Mouse (Mus musculus) urinary bladder, postnatal 4 days (tissue): ENCODE results near the gene Rpl38.

Source experiments
- DNase-seq, 2 experiments: peaks; one replicate each; pipeline ENCODE4 v3.0.0; 2021 to 2022; ENCODE audit warnings: low spot score in 2 of 2

Gene Rpl38

DNA sequence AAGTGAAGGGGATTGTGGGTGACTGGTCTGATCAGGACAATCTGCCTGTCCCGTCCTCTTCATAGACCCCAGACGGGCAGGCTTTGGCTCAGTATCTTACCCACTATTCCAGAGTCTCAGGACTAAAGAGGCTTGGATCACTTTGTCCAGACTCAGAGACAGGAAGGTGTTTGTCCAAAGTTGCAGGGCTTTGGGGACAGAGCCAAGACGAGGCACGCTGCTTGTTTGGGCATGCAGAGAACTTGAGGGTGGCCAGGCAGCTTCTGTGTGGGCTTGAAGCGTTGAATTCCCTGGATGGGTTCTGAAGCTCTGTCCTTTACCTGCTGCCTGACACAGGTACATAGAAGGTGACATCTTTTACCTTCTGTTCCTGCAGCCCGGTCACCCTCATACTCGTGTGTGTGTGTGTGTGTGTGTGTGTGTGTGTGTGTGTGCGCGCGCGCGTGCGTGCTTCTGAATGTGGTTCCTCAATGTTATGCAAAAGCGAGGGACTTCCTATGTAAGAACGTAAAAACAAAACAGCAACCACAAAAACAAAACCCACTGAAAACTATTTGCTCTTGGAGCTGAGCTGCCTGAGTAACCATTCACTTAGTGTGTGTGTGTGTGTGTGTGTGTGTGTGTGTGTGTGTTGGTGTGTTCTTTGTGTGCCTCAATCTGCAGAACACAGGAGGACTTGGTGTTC, 34.1 kb downstream of the Rpl38 start:
- no peak for DNase-seq

DNA sequence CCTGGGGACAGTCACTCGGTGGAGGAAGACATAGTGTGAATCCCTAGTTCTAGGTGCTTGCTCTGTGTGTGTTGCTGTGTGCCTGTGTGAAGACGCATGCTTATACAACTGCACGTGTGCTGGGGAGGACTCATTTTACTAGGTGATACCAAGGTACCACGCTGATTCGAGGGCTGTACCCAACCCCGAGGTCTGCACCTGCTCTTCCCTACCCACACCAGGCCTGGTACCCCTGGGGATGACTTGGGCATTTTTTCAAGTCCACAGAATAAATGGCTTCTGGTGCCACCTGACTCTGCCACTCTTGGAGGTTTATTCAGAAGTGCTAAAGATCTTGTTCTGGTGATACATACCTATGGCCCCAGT, 34.7 kb downstream of the Rpl38 start:
- no peak for DNase-seq

DNA sequence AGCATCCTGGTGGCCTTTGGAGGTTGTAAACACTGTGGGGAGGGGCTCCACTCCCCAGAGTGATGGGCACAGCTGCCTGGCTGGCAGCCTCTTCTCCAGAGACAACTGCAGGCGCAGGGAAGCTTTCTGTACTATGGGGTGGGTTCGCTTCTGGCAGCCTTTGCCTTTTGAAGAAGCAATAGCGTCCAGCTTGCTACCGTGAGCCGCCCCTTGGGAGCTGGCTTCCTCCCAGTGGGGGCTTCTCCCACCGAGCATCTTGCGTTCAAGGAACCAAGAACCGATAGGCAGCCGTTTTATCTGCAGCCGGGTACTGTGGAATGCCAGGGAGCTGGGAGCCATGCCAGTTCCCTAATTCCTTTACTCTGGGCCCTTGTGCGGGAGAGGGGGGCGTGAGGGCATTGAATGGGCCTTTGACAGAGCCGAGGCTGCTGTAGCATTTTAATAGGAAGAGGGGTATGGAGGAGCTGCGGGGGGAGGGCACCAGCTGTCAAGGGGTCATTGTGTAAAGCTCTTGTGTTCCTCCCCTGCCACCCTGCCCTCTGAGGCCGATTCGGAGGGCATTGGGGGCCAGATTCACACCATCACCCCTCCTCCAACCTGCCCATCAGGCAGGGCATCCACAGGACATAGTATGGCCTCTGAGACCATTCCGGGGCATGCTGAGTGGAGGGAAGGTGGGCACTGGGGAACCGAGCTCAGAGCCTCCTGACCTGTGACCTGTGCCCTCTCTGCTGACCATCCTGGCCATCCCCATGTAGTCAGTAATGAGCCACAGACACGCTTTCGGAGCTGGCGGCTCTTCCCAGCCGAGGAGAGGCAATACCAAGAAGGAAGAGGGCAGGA, 36.0 kb downstream of the Rpl38 start:
- no peak for DNase-seq

DNA sequence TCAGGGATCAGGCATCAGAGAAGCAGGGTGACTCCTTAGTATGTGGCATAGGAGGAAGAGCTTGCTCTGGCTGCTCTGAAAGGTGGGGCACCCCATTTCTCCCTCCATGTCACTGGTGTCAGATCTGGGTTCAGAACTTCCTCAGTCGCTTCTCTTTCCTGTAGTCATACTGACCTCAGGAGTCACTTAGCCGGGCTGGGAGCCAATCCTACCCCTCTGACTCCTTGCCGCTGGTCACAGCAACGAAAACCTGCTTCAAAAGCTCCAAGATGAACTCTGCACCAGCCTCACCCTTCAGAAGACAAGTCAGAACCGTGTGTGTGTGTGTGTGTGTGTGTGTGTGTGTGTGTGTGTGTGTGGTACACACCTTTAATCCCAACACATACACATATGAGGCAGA, 38.0 kb downstream of the Rpl38 start:
- no peak for DNase-seq

DNA sequence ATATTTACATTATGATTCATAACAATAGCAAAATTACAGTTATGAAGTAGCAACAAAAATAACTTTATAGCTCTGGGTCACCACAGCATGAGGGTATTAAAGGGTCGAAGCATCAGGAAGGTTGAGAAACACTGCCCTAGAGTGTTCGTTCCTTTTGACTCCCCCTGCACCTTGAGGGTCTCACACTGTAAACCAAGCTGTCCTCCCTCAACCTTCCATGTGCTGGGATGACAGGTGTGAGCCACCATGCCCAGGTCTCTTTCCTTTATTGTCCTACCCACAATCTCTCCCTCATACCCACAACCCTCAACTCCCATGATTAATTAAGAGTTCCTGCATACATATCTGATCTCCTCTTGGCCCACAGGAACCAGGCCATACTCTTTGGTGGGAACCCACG, 43.1 kb downstream of the Rpl38 start:
- DNase-seq, result no peak

DNA sequence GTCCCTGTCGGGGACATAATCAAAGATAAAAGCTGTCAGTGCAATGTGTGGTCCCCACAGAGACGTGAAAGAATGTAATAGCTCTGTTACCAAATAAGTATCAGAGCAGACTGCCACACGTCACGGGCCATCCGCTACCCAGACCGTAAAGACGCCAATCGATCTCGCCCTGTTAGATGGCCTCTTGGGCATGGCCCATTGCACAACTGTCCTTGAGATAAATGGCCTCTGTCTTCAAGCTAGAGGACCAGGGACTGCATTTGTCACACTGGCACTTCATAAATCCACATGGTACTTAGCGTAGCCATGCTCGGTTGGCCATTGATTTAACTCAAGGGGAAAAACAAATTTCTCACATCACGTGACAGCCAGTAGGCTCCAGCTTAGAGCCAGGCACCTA, 43.5 kb downstream of the Rpl38 start:
- DNase-seq, result no peak

DNA sequence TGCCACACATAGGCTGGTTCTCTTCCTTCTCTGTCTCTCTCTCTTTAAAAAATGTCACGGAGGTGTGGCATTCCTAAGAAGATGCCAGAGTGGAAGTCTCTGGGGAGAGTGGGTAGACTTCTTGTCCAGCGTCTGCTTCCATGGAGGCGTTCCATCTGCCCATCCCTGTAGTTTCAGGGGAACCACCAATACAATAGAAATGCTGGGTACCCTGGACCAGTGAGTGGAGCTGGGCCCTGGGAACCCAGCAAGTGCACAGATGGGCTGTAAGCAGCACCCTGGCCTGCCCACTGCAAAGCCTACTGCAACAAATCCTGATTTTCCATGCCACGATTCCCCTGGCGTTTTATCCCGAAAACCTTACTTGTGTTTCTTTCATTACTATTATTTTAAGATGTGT, 46.2 kb downstream of the Rpl38 start:
- DNase-seq, result no peak

DNA sequence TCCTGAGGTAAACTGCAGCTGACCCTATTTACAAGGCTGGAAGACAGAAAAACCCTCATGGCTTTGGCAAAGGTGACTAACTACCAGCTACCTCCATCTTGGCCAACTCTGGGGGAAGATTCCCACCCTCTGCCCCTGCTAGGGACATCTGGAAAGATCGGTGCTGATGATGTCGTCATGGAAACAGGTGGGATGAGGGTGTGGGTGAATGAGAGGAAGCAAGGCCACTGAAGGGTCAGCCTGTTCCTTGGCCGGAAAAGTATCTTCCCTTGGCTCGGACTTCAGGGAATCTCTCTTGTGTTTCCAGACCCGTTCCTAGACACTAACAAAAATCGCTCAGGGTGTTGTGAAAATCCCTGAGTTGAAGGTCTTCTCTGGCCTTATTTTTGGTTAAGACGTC, 47.2 kb downstream of the Rpl38 start:
- DNase-seq, result no peak

DNA sequence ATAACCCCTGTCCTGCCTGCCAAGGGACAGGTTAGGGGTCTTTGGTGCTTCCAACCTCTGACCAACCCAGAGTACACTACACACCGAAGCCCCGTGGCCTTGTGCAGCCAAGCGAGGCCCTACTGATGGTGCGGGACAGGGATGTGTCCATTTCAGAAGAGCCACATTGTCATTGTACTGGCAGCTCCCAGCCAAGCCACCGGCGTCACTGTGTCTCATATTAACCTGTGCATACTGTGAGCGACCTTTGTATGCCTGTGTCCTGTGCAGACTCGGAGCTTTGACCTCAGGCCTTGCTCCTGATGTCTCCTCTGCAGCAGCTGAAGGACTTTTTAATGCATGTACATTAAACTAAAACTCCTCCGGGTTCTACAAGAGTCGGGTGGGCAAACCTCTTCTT, 52.2 kb downstream of the Rpl38 start:
- DNase-seq, result no peak
